In the genomic region with DNA sequence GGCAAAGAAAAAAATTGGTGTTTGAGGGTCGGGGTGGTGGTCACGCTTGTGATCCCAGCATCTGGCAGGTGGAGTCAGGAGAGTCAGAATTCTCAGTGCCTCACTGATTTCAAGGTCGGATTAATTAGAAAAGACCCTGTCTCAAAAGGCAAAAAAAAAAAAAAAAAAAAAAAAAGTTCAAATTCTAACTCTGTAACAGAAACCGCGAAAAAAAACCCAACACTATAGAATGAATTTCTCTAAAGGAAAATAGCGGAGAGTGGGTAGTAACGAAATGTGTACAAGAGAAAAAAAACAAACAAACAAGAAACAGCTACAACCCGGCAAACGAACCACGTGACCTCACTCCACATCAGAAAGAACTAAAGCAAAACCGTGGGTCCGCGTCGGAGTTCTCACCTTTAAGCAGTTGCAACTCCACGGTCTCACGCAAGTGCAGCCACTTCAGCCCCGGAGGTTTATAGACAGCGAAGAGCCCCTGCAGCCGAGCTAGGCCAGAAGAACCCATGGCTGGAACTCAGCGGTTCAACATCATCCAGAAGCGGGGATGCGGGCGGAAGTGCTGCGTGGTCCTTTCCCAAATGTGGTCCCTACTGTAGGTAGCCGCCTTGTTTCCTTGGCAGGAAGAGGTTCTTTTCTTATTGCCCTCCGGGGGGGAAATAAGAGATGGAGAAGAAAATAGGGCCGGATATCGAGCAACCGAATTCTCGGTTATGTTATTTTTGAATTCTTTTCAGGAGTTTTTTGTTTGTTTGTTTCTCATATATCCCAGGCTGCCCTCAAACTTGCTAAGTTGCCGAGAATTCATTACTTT, we compare ENCODE assay signal across 7 mouse cellular contexts. TPM values are rescaled to one million over a fixed set of nuclear protein-coding genes. Genes with fewer than 3 reads are reported as not detected.
DNase-seq lines count a peak whose midpoint lies in the region; ATAC-seq lines count a peak whose summit lies in the region.

Gene Coq4, plus strand, starts transcription at position 390 of the 814 bp plus-strand sequence.

- H3K27ac ChIP-seq in embryonic facial prominence, embryonic 10.5 days (replicated peaks) = peak within 1 kb of the TSS; percentile 84
- H3K27ac ChIP-seq in limb, embryonic 10.5 days = peak within 1 kb of the TSS; percentile 83
- peak within 1 kb of the TSS; percentile 78 for H3K27ac ChIP-seq in midbrain, embryonic 13.5 days

- WGBS in embryonic facial prominence, embryonic 10.5 days = 2% methylated on average over 31 of the region's 31 CpGs
- 1% methylated on average over 31 of the region's 31 CpGs for WGBS in limb, embryonic 10.5 days
- under 1% methylated on average over 31 of the region's 31 CpGs for WGBS in midbrain, embryonic 13.5 days

- peak within 1 kb of the TSS; percentile 75 for H3K4me3 ChIP-seq in embryonic facial prominence, embryonic 10.5 days
- peak within 1 kb of the TSS; percentile 79 for H3K4me3 ChIP-seq in limb, embryonic 10.5 days
- H3K4me3 ChIP-seq in midbrain, embryonic 13.5 days (replicated peaks) = peak within 1 kb of the TSS; percentile 82

- peak within 1 kb of the TSS; percentile 85 for H3K9ac ChIP-seq in midbrain, embryonic 13.5 days (replicated peaks)

- ATAC-seq in granulocyte monocyte progenitor cell, adult 5-6 weeks (replicated peaks; ENCODE audit: poor library complexity, severe bottlenecking) = peak; percentile 90
- ATAC-seq in midbrain, embryonic 13.5 days = peak; percentile 88

- H3K4me2 ChIP-seq in midbrain, embryonic 13.5 days (replicated peaks) = peak within 1 kb of the TSS; percentile 74

- H3K36me3 ChIP-seq in embryonic facial prominence, embryonic 10.5 days (replicated peaks) = peaks cover 69% of the 10 kb centered on the region
- H3K36me3 ChIP-seq in limb, embryonic 10.5 days = peaks cover 71% of the 10 kb centered on the region
- H3K36me3 ChIP-seq in midbrain, embryonic 13.5 days = peaks cover 60% of the 10 kb centered on the region

- peaks cover 2% of the 10 kb centered on the region; the same call in 1 of the 2 replicates for H3K9me3 ChIP-seq in embryonic facial prominence, embryonic 10.5 days
- H3K9me3 ChIP-seq in limb, embryonic 10.5 days (replicated peaks) = 0 out of 2 replicates have a peak, but pooled peaks cover under 1% of the 10 kb centered on the region
- H3K9me3 ChIP-seq in midbrain, embryonic 13.5 days = no peaks in the 10 kb centered on the region

- peaks cover 23% of the 10 kb centered on the region for H3K4me1 ChIP-seq in embryonic facial prominence, embryonic 10.5 days
- peaks cover 15% of the 10 kb centered on the region for H3K4me1 ChIP-seq in limb, embryonic 10.5 days
- H3K4me1 ChIP-seq in midbrain, embryonic 13.5 days (replicated peaks) = peaks cover 21% of the 10 kb centered on the region

- peak; percentile 91 for DNase-seq in adrenal gland, postnatal 10 days
- DNase-seq in embryonic facial prominence, embryonic 10.5 days (ENCODE audit: low spot score) = peak; percentile 91
- peak; percentile 92 for DNase-seq in kidney, adult 11 months
- DNase-seq in limb, embryonic 10.5 days (ENCODE audit: low spot score) = peak; percentile 93
- peak; percentile 83 for DNase-seq in spleen, adult 12 weeks (ENCODE audit: low spot score)

- no peaks in the 10 kb centered on the region for H3K27me3 ChIP-seq in embryonic facial prominence, embryonic 10.5 days (replicated peaks; ENCODE audit: low read depth, poor library complexity, severe bottlenecking)
- no peaks in the 10 kb centered on the region for H3K27me3 ChIP-seq in limb, embryonic 10.5 days (ENCODE audit: low read depth, poor library complexity, severe bottlenecking)
- no peaks in the 10 kb centered on the region for H3K27me3 ChIP-seq in midbrain, embryonic 13.5 days

RNA-seq across cellular contexts. Expression of gene Coq4, which starts in this region (rescaled TPM):
- 10 to 100 TPM; 16.4 to 21.8 TPM for total RNA-seq in adrenal gland, postnatal 10 days (2021)
- 45.0 and 50.5 TPM in 2 replicates for polyA plus RNA-seq in embryonic facial prominence, embryonic 10.5 days (2016; fragmentation: Nextera tagmentation; extraction: Ambion mirVana)
- total RNA-seq in granulocyte monocyte progenitor cell, adult 5-6 weeks (2014; fragmentation: Nextera tagmentation) = 14.8 and 18.2 TPM in 2 replicates
- total RNA-seq in granulocyte monocyte progenitor cell, adult 5-6 weeks (2017) = 7.2 and 7.4 TPM in 2 replicates
- 45.5 and 52.8 TPM in 2 replicates for polyA plus RNA-seq in limb, embryonic 10.5 days (2016; fragmentation: Nextera tagmentation; extraction: Ambion mirVana)
- polyA plus RNA-seq in midbrain, embryonic 13.5 days (2015; fragmentation: Nextera tagmentation; extraction: Ambion mirVana) = 30.0 and 33.5 TPM in 2 replicates

Comparison
In these comparisons a context has a peak if more than half of its experiments do, and no peak if none do; other contexts are left out.
1. Peak in every context shown above with its lines: DNase-seq, ATAC-seq, H3K4me3 ChIP-seq and H3K27ac ChIP-seq.